Mouse (Mus musculus): ENCODE data around the gene Cldn17. TPM values are rescaled to one million over a fixed set of nuclear protein-coding genes. Genes with fewer than 3 reads are reported as not detected.

Cldn17 gene
- polyA plus RNA-seq (2015; fragmentation: Nextera tagmentation; extraction: Ambion mirVana), result not detected in 2 replicates

DNA sequence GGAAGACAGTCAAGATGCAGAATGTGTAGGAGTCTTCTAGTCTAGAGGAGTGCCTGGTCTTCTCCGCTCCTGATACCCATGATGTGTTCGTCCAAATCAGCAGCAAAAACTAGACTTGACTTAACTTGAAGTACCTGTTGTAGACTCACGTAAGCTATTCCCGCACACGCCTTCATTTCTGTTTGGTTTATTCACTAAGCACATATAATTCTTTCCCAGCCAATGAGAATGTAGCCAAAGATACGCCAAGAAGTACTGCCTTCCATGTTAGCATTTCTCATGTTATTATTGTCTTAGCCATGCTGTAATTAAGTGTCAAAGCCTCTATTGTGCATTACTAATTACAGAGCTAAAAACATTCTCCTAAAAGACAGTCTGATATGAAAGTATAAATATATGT, at the start of gene Cldn17:
Gene Cldn17, minus strand, starts transcription at position 101 of the 400 bp plus-strand sequence.

Other genes with a start within 250 kb of the Cldn17 start
- 0.68 and 1.7 TPM in 2 replicates for gene Grik1, start 216.7 kb downstream of the Cldn17 start, polyA plus RNA-seq (2015; fragmentation: Nextera tagmentation; extraction: Ambion mirVana)
- gene Cldn8, start 56.2 kb upstream of the Cldn17 start, polyA plus RNA-seq (2015; fragmentation: Nextera tagmentation; extraction: Ambion mirVana), result 0.43 and 4.4 TPM in 2 replicates
- not detected in 2 replicates for gene Krtap24-1, start 105.3 kb upstream of the Cldn17 start, polyA plus RNA-seq (2015; fragmentation: Nextera tagmentation; extraction: Ambion mirVana)
- gene 2310079G19Rik, start 120.7 kb upstream of the Cldn17 start, polyA plus RNA-seq (2015; fragmentation: Nextera tagmentation; extraction: Ambion mirVana), result not detected in 2 replicates
- not detected in 2 replicates for gene Krtap26-1, start 140.8 kb upstream of the Cldn17 start, polyA plus RNA-seq (2015; fragmentation: Nextera tagmentation; extraction: Ambion mirVana)
- not detected in 2 replicates for gene Krtap27-1, start 164.7 kb upstream of the Cldn17 start, polyA plus RNA-seq (2015; fragmentation: Nextera tagmentation; extraction: Ambion mirVana)
- gene 2310061N02Rik, start 201.0 kb upstream of the Cldn17 start, polyA plus RNA-seq (2015; fragmentation: Nextera tagmentation; extraction: Ambion mirVana), result not detected in 2 replicates
- not detected in 2 replicates for gene Krtap13-1, start 221.9 kb upstream of the Cldn17 start, polyA plus RNA-seq (2015; fragmentation: Nextera tagmentation; extraction: Ambion mirVana)
- not detected in 2 replicates for gene Krtap13, start 244.7 kb upstream of the Cldn17 start, polyA plus RNA-seq (2015; fragmentation: Nextera tagmentation; extraction: Ambion mirVana)